Mouse (Mus musculus): ENCODE measurements around the gene Btf3l4.

Gene Btf3l4

DNA sequence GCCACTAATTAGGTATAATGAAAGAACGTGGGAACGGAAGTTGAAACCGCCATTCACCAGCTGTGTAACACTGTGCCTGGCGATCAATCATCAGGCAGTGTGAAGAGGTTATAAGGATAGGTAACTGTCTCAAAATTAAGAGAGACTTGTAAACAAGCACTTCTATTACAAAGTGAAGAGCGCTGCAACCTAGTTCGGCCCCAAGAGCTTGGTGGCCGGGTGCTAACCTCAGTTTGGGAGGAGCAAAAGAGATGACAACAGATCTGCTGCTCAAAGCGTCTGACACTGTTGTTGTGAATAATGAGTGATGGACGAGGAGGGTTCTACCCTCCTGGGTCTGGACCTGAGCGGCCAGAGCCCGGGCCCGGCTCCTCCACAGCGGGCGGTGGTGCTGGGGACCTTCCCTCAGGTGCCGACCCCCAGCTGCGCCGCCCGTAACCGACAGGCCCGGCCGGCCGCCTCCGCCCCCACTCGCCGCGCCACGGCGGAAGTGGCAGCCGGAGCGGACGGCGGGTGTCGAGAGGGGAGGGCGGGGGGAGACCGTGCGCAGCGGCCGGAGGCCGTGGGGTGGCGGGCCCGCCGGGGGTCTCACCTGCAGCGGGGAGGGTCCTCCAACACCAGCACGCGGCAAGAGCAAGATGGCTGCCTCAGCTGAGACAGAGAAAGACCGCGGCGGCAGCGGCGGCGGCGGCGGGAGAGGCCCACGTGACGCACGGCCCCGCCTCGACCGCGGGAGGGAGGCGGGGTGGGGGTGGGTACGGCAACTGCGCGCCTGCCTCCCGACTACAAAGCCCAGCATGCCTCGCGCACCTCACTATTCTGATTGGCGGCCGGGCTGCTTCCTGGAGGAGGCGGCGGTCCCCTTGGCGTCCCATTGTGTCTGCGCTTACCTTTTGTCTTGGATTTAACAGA, at the start of gene Btf3l4:
Btf3l4 (minus strand) TSS at position 699 of the 912 bp plus-strand sequence.
- DNase-seq (ENCODE audit: low read depth, low spot score): peak; percentile 90

DNA sequence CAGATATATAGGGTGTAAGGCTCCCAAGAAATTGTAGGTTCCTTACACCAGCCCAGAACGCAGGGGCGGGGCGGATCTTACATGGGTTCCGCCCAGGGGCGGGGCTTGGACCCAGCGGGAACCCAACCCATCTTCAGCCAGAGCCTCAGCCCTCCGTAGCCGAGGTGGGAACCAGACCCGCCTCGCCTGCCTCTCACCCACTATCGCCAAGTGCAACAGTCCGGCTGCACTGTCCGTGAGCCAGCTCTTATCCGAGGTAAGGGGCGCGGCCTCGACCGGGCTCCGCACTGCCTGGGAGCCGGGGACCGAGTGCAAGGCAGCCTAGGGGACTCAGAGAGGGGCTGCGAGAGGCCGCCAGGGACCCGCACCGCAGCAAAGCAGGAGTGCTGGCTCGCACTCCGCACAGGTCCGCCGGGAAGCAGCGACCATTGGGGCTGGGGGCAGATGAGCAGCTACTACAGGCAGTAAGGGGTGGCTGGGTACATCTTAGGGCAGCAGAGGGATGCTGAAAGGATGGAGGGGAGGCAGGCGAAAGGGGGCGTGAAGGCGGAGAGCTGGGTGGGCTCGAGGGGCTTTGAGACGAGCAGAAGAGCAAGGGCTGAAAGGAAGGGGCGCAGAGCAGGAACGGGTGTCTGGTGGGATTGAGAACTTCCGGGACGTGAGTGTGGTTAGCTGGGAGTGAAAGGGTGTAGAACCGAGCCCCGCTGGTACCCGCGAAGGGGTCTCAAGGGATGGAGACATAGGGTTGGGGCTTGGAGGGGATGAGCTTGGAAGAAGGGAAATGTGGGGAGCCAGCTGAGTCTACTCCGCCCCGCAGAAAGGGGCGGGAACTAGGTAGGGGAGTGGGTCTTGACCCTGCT, 45.8 kb upstream of the Btf3l4 start, which contains the start of gene Rab3b:
Rab3b (plus strand) TSS at position 101 of the 860 bp plus-strand sequence.
- DNase-seq (ENCODE audit: low read depth, low spot score): peak; percentile 24

DNA sequence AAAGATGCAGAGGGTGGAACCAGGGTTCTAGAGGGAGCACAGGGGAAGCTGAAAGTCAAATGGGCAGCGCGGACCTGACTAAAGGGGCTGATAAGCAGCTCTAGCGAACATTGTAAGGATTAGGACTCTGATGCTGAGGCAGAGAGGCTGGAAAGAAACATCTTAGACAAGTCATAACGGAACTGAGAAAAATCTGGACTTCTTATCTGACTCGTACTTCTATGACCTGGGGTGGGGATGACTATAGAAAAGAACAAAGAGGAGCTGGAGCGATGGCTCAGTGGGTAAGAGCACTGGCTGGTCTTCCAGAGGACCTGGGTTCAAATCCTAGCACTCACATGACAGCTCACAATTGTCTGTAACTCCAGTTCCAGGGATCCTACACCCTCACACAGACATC, 44.5 kb upstream of the Btf3l4 start:
- no peak for DNase-seq (ENCODE audit: low read depth, low spot score)

DNA sequence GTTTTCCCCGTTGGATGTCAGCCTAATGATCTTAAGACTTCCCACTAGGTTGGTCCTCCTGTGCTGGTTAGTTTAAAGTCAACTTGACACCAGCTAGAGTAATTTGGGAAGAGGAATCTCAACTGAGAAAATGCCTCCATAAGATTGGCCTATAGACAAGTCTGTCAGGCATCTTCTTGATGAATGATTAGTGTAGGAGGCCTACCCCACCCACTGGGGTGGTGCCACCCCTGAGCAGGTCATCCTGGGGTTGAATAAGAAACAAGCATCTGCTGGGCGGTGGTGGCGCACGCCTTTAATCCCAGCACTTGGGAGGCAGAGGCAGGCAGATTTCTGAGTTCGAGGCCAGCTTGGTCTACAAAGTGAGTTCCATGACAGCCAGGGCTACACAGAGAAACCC, 40.3 kb upstream of the Btf3l4 start:
- no peak for DNase-seq (ENCODE audit: low read depth, low spot score)

DNA sequence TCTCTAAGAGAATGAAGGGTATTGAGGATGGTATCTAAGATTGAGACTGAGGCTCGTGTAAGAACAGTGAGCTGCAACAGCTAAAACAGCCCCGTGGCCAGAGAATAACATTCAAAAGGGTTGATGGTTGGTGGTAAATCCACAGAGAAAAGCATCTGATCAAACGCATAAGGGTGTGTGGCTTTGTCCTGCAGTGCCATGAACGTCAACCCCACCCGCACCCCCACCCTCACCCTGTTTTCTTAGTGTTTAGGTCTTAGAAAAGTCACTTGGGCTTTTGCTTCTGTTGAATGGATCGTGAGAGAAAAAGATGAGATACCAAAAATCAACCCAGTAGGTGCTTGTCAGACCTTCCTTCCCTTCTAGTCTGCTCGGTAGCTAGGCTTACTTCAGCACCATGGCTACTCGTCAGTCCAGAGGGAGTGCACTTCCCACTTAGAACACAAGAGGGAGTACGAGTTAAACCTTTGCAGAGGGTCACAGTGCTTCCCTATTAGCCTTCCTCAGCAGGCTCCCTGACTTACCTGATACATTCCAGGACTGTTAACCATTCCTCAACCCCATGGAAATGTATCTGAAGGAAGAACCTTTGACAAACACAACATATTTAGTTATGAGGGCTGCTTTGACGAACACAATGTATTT, 36.4 kb upstream of the Btf3l4 start:
- DNase-seq (ENCODE audit: low read depth, low spot score): peak; percentile 81

DNA sequence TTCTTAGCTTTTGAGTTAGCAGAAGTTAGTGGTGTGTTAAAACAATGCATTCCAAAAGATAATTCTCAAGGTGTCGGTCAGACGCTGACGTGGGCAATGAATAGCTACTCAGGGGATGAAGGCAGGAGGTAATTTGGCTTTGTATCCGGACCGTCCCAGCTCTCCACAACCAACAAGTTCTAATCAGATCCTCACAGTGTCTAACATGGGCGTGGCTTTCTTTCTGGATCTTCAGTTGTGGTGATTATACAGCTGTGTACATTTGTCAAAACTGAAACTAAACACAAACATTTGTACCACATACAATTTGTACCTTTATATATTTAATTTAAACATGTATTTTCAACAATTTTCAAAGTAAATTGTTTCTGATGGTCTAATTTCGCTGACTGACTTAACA, 33.4 kb upstream of the Btf3l4 start:
- DNase-seq (ENCODE audit: low read depth, low spot score): no peak

DNA sequence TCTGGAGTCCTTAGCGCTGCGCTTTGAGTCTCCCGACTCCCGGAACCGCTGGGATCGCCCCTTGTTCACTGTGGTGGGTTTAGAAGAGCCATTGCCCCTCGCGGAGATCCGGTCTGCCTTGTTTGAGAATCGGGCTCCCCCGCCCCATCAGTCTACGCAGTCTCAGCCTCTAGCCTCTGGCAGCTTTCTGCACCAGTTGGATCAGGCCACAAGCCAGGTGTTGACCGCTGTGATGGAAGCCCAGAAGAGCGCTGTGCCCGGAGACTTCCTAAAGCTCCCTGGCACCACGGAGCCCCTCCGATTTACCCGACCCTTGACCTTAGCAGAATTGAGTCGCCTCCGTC, 15.1 kb upstream of the Btf3l4 start, which contains the start of gene A730015C16Rik:
A730015C16Rik (minus strand) TSS at position 115 of the 344 bp plus-strand sequence.
- no peak for DNase-seq (ENCODE audit: low read depth, low spot score)

GRCm38 (mm10) chr4:108847715-108848504, 14.5 kb upstream of the Btf3l4 start, which contains the start of gene Kti12:
Gene Kti12 (plus strand): TSS chr4:108847785.
- peak; percentile 71 for DNase-seq (ENCODE audit: low read depth, low spot score)

DNA sequence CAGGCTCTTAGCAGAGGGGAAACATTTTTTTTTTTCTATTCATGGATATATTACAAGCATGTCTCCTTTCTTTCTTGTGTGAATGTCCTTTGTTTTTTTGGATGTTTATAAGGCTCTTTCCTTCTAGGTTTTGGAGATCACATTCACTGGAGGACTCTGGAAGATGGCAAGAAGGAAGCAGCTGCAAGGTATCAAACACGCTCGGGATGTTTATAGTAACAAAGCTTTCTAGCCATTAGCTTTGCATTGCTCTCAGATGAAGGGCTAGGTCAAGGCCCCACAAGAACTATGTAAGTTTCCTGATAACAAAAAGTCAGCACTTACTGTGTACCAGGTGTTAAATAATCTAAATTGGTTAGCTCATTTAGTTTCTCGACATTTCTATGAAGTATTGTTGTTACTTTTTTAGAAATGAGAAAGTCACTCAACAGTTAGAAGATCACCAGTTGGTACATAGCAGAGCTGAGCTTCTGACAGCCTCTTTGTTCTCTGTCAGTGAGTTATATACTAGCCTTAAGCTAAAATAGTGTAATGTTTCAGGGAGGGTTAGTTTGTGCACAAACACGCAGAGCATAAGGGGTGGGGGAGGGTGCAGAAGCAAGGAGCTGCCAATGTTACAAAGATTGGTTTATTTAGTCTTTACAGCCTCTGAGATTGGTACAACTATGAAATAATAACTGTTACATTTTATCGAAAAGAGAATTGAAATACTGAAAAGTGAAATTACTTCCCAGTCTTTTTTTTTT, 12.6 kb upstream of the Btf3l4 start:
- DNase-seq (ENCODE audit: low read depth, low spot score): no peak

GRCm38 (mm10) chr4:108843336-108843735, 9.9 kb upstream of the Btf3l4 start:
- no peak for DNase-seq (ENCODE audit: low read depth, low spot score)

- DNase-seq (ENCODE audit: low read depth, low spot score): no peak
Measured at GRCm38 (mm10) chr4:108841920-108842578, 8.6 kb upstream of the Btf3l4 start.

DNA sequence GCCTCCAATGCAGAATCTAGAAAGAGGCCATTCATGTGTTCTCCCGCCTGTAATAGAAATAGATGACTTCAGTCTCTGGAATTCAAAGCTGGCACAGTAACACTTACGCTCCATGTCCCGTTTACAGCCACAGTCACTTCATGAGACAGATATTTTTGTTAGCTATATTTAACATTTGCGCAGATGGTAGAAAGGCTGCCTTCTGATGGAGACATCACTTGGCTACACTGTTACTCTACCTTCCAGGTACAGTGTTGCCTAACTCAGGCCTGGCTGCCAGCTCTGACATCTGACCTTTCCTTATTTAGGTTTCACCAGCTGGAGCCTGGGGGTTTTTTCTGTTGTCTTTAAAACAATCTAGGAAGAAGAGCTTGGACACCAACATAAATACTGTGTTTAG, 4.6 kb upstream of the Btf3l4 start:
- DNase-seq (ENCODE audit: low read depth, low spot score): no peak

DNA sequence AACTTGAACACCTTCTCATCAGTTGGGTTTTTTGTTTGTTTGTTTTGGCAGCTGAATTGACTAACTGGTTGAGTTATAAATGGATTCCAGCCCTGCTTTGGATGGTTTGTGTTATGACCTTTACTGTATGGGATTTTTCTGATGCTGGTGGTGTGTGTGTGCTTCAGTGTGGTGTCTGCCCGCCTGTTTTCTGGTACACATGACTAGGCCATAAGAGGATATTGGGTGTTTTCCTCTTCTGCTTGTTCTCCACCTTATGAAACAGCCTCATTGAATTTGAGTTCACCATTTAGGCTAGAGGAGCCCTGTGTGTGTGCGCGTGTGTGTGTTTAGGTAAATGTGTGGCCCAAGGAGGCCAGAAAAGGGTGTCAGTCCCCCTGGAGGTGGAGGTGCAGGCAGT, 2.1 kb upstream of the Btf3l4 start:
- DNase-seq (ENCODE audit: low read depth, low spot score): no peak

DNA sequence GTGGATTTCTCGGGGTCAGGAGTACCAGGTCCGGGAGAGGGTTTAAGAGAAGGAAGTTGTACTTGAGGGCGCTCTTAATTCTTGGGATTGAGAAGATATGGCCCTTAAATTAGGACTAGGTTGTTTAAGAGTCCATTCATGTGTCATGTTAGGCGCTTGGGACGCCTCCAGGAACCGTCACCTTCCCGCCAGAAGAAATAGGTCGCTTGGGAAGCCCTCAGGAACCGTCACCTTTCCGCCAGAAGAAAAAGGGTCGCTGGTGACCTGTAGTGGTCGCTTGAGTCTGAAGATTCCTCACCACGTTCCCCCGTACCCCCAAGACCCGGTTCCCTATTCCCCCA, 1.5 kb upstream of the Btf3l4 start:
- DNase-seq (ENCODE audit: low read depth, low spot score): no peak

DNA sequence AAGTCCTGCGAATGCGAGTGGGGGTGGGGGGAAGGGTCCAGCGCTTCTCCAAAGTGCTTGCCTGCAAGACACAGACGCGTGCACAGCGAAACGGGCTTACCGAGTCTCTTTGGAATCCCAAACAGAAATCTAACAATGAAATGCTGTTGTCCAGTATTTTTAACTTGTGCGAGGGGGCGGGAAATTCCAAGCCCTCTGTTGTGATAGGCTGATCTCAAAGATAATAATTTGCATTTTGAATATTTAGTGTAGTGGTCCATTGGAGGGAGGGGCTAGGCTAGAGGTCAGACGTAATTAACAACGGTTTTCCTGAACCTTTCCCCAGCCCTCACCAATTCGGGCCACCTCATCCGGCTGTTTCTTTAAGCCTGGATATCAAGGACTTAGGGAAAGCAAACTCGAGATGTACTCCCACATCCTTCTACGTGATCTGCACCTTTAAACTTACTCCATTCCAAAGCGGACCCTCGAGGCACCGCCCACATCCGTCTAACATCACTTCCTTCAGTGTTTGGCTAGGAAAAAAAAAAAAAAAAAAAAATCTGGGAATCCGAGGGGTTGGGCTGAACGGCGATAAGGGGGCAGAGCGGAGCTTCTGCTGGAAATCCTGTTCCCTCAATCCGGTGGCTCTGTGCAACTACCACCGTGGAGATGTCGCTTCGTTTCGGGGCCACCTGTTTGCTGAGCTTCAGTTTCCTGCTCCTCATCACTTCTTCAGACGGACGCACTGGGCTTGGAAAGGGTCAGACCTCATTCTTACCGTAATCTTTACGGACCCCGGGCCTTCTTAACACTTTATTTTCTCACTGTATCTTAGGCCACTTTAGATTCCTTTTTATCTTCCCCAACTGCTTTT, 929 bp upstream of the Btf3l4 start, which contains the start of gene Txndc12:
Txndc12 (plus strand) TSS at position 487 of the 856 bp plus-strand sequence.
- DNase-seq (ENCODE audit: low read depth, low spot score): peak; percentile 88

GRCm38 (mm10) chr4:108833828-108834114, 357 bp upstream of the Btf3l4 start:
- DNase-seq (ENCODE audit: low read depth, low spot score): no peak

DNA sequence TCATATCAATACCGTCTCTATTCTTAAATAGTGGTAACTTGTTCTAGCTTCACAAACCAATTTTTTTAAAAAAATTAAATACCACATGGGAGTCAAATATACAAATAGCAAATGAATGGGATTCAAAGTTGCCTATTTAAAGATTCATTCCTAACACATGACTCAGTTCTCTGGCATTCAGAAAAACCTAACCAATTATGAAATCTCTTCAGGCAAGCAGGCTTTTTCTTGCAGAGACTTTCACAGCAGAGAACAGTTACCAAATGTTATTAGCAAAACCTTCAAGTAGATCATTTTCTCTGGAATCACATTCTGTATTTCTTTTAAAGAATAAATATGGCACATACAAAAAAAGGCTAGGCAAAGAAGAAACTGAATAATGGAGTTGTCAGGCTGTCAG, 2.7 kb downstream of the Btf3l4 start:
- DNase-seq (ENCODE audit: low read depth, low spot score): no peak

DNA sequence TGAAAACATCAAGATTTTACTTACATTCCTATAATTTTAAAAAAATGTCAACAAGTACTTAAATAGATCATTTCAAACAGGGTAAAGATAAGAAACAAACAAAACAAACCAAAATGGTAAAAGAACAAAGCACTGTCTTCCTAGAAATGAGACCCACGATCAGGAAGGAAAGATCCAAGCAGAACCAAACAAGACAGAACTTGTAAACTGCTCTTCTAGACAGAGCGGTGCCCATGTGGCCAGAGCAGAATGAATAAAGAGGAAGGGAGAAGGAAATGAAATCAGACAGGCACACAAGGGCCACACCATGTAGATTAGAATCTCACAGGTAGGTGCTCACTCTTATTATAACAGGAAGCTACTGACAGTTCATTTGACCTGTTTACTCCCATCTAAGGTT, 6.8 kb downstream of the Btf3l4 start:
- DNase-seq (ENCODE audit: low read depth, low spot score): no peak

DNA sequence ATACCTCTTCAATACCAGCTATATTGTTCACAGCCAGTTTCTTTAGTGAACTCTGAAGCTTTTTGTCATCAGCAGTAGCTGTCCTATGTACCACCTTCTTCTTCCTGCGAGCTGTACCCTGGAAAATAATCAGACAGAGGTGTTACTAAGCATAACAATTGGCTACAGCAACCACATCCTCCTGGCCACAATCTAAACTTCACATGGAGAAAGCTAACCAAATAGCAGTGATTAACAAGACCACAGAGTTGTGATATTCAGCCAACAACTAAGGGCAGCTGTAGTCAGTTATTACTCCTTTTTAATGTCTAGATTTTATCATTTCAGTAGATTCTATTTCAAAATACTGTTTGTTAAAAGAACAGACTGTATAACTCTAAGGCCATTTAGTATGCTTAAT, 7.3 kb downstream of the Btf3l4 start:
- DNase-seq (ENCODE audit: low read depth, low spot score): no peak
